Mouse (Mus musculus): ENCODE data around the gene Rhox2c.
"Not testable (repeated sequence)": the region's sequence is repeated elsewhere in the genome, so short reads cannot be mapped to it uniquely, and the experiment has no call there.

The Rhox2c gene

GRCm38 (mm10) chrX:37453380-37453779, at the start of gene Rhox2c:
Rhox2c (plus strand) TSS chrX:37453680.
- not testable (repeated sequence) for DNase-seq

DNA sequence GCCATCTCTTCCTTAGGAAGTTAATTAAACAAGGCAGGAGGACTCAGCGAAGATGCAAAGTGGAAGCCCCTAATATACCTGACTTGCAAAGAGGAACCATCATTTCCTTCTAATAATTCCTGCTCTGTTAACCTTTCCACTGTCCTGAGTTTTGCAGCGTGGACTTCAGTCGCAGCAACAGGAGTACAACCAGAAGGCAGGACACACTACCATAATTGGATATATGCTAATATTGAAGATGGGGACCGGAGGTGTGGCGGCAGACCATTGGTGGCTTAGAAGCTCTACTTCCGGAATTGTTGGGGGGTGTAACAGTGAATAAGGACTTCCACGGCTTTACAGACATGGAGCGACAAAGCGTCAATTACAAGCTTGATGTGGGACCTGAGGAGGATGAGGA, 41.7 kb upstream of the Rhox2c start, which contains the start of gene Rhox2b:
Gene Rhox2b (plus strand): TSS at position 301 of the 400 bp plus-strand sequence.
- not testable (repeated sequence) for DNase-seq

- not testable (repeated sequence) for DNase-seq
These were observed 21.3 kb upstream of the Rhox2c start, which contains the start of gene Rhox4b for GRCm38 (mm10) chrX:37432194-37432593. Rhox4b (plus strand) TSS chrX:37432494.

GRCm38 (mm10) chrX:37458285-37458684, 4.8 kb downstream of the Rhox2c start, which contains the start of gene Rhox3c:
Rhox3c (plus strand) TSS chrX:37458585.
- not testable (repeated sequence) for DNase-seq

GRCm38 (mm10) chrX:37480037-37480436, 26.6 kb downstream of the Rhox2c start, which contains the start of gene Rhox4c:
Rhox4c (plus strand) TSS chrX:37480337.
- not testable (repeated sequence) for DNase-seq

DNA sequence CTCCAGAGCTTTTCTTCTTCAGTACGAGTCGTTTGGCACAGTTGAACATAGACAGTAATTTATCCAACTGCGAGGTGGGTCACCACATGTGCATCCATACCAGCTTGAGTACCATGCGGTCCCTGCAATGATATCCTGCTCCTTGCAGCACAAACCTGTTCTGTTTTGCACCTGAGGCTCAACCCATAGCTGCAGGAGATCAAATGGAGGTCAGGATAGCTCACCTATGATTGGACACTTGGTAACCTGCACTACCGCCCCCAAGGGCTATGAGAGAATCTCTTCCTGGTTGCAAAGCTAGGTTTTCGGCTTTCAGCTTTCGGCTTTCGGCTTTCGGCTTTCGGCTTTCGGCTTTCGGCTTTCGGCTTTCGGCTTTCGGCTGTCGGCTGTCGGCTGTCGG, 60.6 kb downstream of the Rhox2c start, which contains the start of gene Rhox4d:
Gene Rhox4d (plus strand): TSS at position 301 of the 400 bp plus-strand sequence.
- DNase-seq: not testable (repeated sequence)
